Mouse (Mus musculus) hindbrain, embryonic 10.5 days (tissue): ENCODE results near the gene Myo9a. TPM values are rescaled to one million over a fixed set of nuclear protein-coding genes. Genes with fewer than 3 reads are reported as not detected.

Source experiments
- DNase-seq: peaks from one replicate; pipeline ENCODE4 v3.0.0-alpha.2; 2017; ENCODE audit warnings: low spot score
- H3K27ac ChIP-seq: fragments of 300-500 bp; sonication (generic); 2 replicates; pipeline ENCODE4 v1.5.1; 2016; ENCODE audit warnings: mild to moderate bottlenecking, moderate library complexity
- H3K27me3 ChIP-seq: fragments of 300-500 bp; sonication (generic); 2 replicates; pipeline ENCODE4 v1.6.1; 2016; ENCODE audit warnings: mild to moderate bottlenecking; ENCODE audit not compliant: poor library complexity, insufficient read depth, severe bottlenecking
- H3K36me3 ChIP-seq: fragments of 300-500 bp; sonication (generic); 2 replicates; pipeline ENCODE4 v1.6.1; 2016; ENCODE audit warnings: mild to moderate bottlenecking, moderate library complexity
- H3K4me1 ChIP-seq: fragments of 300-500 bp; sonication (generic); replicated peaks from 2 replicates; pipeline ENCODE4 v1.6.1; 2016; ENCODE audit warnings: mild to moderate bottlenecking
- H3K4me3 ChIP-seq: fragments of 300-500 bp; sonication (generic); 2 replicates; pipeline ENCODE4 v1.5.1; 2016; ENCODE audit warnings: mild to moderate bottlenecking, moderate library complexity
- H3K9me3 ChIP-seq: fragments of 300-500 bp; sonication (generic); 2 replicates; pipeline ENCODE4 v1.6.1; 2016; ENCODE audit warnings: mild to moderate bottlenecking, moderate library complexity
- WGBS: fragments of 180-500 bp; shearing (Covaris S2); methylation state at CpG from one replicate; pipeline ENCODE4 v1.1.7; 2016; 5-methylcytosine and 5-hydroxymethylcytosine counted together
- polyA plus RNA-seq: library from polyadenylated mRNA; unstranded; fragments of >200 nt; fragmentation: Nextera tagmentation; extraction: Ambion mirVana; gene quantifications from 2 replicates; pipeline ENCODE4 v1.2.1, GENCODE M21; 2016

Myo9a gene
- polyA plus RNA-seq, 1 experiment from 2014 or later = 11.8 TPM

DNA sequence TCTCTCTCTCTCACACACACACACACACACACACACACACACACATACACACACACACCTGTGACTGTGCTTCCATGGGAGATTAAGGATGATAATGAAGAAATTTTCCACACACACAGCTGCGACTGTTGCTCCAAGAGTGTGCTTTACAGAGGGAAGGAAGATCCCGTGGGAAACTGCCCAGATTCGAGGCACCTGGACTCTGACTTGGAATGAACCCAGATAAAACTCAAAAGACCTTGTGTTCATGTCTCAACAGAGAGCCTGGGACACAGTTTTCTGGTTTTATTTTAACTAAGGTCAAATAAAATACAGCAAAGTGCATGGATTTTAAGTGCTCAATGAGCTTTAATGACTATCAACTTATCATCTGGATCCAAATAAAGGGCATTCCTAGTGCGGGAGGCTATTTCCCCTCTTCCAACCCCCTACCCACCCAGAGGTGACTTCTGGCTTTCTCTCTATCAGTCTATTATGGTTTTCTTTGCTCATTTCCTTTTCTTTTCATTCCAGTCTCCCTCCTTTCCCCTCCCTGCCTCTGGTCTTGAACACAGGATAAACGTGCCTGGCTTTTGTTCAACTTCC, 191.9 kb downstream of the Myo9a start:
- no peaks in the 10 kb centered on the region for H3K27me3 ChIP-seq
- no peak overlapping the region for H3K4me3 ChIP-seq
- H3K27ac ChIP-seq = no peak overlapping the region
- 79% methylated on average over 5 of the region's 5 CpGs for WGBS
- H3K4me1 ChIP-seq = peaks cover 12% of the 10 kb centered on the region
- H3K9me3 ChIP-seq = no peaks in the 10 kb centered on the region
- no peaks in the 10 kb centered on the region for H3K36me3 ChIP-seq
- DNase-seq = no peak

DNA sequence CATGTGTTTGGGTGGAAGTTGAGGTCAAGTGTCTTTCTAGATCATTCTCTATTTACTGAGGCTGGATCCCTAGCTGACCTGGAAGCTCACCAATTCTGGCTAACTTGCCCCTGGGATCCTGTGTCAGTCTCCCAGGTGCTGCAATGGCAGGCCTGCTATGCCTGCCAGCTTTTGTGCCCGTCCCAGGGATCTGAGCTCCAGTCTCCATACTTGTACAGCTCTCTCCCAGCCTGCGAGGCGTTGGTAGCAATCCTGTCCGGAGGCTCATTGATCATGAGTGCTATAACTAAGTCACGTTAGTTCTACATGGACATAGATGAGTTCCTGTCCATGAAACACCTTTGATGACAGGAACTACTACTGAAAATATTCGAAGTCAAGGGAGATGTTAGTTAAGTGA, 193.1 kb downstream of the Myo9a start:
- H3K27me3 ChIP-seq = no peaks in the 10 kb centered on the region
- 91% methylated on average over 6 of the region's 6 CpGs for WGBS
- H3K36me3 ChIP-seq = no peaks in the 10 kb centered on the region
- no peak overlapping the region for H3K4me3 ChIP-seq
- H3K9me3 ChIP-seq = no peaks in the 10 kb centered on the region
- peaks cover 12% of the 10 kb centered on the region for H3K4me1 ChIP-seq
- H3K27ac ChIP-seq = no peak overlapping the region
- DNase-seq = no peak

DNA sequence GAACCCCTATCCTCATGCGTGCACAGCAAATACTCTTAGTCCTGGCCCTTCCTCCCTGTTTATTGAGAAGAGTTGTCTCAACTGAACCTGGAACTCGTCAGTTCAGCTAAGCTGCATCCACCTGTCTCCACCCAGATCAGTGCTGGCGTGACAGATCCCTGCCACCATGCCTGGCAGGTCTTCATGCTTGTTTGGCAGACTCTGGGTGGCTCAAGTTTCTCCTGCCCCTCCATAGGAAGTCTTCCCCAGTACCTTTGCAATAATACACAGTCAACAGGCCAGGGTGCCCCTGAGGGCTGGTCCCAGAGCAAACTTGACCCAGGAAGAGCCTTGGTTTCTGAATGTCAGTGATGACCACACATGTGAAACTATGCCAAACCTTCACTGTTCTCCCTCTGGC, 194.5 kb downstream of the Myo9a start:
- no peaks in the 10 kb centered on the region for H3K36me3 ChIP-seq
- H3K4me3 ChIP-seq = no peak overlapping the region
- H3K27me3 ChIP-seq = no peaks in the 10 kb centered on the region
- H3K4me1 ChIP-seq = peaks cover 12% of the 10 kb centered on the region
- WGBS = 73% methylated on average over 3 of the region's 3 CpGs
- DNase-seq = no peak
- H3K27ac ChIP-seq = no peak overlapping the region
- no peaks in the 10 kb centered on the region for H3K9me3 ChIP-seq

DNA sequence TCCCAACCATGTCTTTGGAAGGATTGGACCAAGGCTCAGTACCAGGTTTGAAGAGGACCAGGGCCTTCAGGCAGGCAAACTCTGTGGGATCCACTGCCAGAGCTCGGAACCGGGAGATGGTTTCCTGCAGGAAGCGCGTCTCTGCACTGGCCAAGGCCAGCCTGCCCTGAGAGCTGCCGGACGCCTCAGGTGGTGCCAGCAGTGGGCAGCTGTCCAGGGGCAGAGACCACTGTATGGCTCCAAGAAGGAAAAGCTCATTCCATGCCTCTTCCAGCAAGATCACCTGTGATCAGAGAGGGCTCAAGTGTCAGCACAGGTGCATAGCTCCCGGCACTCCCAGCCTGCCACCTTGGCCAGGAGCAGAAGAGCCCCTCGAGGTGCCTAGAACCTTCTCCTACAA, 196.6 kb downstream of the Myo9a start:
- no peak for DNase-seq
- no peaks in the 10 kb centered on the region for H3K27me3 ChIP-seq
- WGBS = 86% methylated on average over 8 of the region's 8 CpGs
- no peak overlapping the region for H3K4me3 ChIP-seq
- H3K36me3 ChIP-seq = no peaks in the 10 kb centered on the region
- H3K9me3 ChIP-seq = no peaks in the 10 kb centered on the region
- H3K27ac ChIP-seq = no peak overlapping the region
- H3K4me1 ChIP-seq = peaks cover 9% of the 10 kb centered on the region; the same call in 1 of the 2 replicates

DNA sequence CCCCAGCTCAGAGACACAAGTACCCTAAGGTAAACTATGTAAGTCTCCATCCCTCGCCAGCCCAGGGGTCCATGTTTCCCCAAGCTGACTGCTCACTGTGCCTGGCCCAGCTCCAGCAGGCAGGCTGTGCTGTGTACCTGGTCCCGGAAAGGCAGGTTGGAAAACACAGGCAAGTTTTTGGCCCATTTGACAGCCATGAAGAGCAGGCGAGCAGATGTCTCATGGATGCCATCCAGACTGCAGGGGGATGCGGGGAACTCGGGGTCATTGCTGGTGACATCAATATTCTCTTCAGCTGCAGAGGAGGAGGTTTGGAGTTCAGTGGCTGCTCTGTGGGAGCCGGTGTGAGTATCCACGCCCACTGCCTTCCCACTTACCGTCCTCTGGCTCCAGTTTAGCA, 197.5 kb downstream of the Myo9a start:
- 84% methylated on average over 8 of the region's 8 CpGs for WGBS
- peaks cover 14% of the 10 kb centered on the region for H3K4me1 ChIP-seq
- no peaks in the 10 kb centered on the region for H3K36me3 ChIP-seq
- no peaks in the 10 kb centered on the region for H3K27me3 ChIP-seq
- no peak for DNase-seq
- no peak overlapping the region for H3K4me3 ChIP-seq
- H3K27ac ChIP-seq = no peak overlapping the region
- H3K9me3 ChIP-seq = no peaks in the 10 kb centered on the region

DNA sequence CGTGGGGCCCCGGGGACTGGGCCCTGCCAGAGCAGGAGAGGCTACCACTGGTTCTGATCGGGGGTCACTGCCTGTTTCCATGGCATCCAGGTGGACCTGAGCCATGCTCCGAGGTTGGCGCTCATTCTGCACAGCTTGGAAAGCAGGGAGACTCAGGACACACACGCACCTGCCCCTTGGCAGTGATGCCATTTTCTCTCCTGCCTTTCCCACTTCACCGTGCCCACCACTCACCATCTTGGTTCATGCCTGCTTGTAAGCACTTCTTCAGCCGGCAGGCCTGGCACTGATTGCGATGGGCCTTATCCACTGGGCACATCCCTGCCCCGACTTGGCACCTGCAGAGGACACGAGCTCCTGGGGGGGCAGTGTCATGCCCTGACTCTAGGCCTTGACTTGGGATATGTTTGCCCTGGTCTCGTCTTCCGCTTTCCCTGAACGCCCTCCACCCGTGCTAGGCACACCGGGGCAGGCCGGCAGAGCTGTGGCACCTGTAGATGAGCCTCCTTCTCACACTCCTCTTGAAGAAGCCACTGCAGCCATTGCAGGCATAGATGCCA, 198.1 kb downstream of the Myo9a start:
- Histone ChIP-seq H3K4me3 (no peak overlapping the region), H3K36me3 (no peaks in the 10 kb centered on the region), H3K27ac (no peak overlapping the region), H3K27me3 (no peaks in the 10 kb centered on the region), H3K4me1 (peaks cover 11% of the 10 kb centered on the region), H3K9me3 (no peaks in the 10 kb centered on the region)
- 90% methylated on average over 17 of the region's 17 CpGs for WGBS
- no peak for DNase-seq

DNA sequence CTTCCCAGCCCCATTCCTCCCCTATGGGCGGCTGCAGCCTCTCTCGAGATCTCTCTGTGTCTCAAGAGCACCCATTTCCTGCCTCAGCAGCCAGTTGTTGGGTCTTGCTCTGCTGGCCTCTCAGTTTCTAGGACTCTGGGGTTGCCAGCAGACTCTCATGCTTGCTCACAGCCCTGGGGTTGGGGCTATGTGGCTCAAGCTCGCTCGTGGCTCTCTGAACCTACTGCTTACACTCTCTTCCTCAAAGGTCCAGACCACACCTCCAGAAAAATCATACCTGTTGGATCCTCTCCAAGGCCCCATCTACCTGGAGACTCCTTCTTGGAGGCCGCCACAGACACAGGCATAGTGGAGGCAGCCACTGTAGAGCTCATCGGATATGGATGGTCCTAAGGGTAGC, 198.8 kb downstream of the Myo9a start:
- DNase-seq = no peak
- no peak overlapping the region for H3K27ac ChIP-seq
- H3K9me3 ChIP-seq = no peaks in the 10 kb centered on the region
- 90% methylated on average over 6 of the region's 6 CpGs for WGBS
- H3K4me1 ChIP-seq = peaks cover 8% of the 10 kb centered on the region; the same call in 1 of the 2 replicates
- no peaks in the 10 kb centered on the region for H3K36me3 ChIP-seq
- H3K4me3 ChIP-seq = no peak overlapping the region
- H3K27me3 ChIP-seq = no peaks in the 10 kb centered on the region

DNA sequence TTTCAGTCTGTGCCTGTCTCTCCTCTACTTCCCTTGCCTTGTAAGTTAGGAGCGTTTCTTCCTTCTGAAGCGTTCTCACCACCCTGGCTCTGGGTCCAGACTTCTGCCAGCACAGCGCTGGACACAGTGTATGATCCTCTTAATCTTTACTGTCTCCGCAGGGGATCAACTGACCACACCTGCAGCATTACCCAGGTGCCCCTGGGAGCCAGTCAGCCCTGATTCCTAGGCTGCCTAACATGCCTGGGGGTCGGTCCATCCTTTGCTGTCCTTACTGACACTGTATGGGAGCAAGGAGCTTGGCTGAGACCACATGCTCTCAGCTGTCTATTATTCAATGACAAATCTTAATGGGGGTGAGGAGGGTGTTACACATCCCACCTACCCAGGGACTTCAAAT, 199.3 kb downstream of the Myo9a start:
- 90% methylated on average over 5 of the region's 5 CpGs for WGBS
- no peak overlapping the region for H3K4me3 ChIP-seq
- DNase-seq = no peak
- H3K4me1 ChIP-seq = peaks cover 7% of the 10 kb centered on the region; the same call in 1 of the 2 replicates
- H3K27ac ChIP-seq = no peak overlapping the region
- no peaks in the 10 kb centered on the region for H3K9me3 ChIP-seq
- H3K36me3 ChIP-seq = no peaks in the 10 kb centered on the region
- no peaks in the 10 kb centered on the region for H3K27me3 ChIP-seq

DNA sequence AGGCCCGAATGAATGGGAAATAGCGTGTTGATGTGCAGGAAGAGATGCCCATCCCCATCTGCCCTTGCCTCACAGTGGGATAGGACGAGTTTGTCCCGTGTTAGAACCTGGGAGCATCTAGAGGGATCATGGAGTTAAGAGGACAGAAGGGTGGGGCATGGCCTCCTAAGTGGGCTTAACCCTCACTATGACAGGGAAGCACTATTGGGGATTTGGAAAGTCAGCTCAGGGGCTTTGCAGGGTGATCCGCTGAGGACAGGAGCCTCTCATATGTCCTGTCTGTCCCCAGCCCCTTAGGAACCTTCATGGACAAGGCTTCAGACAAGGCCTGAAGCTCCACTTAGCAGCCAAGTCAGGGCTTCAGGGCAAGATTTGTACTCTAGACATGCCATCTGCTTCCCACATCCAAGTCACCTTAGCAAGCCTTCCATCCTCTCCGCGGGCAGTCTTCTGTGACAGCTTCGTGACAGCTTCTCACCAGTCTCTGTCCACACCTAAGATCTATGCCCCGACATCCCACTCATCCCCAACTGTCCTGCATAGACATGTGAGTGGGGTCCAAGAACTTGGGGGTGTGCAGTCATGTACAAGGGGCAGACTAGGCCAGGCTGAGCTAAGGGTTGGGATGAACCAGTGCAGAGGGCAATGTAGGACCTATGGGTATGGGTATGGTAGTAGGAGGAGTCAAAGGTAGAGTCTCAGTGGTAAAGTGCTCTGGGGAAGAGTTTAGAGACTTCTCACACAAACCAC, 200.5 kb downstream of the Myo9a start:
- Histone ChIP-seq H3K4me1 (peaks cover 15% of the 10 kb centered on the region; the same call in 1 of the 2 replicates), H3K4me3 (no peak overlapping the region), H3K27ac (peak overlapping the region; percentile 12; the same call in 1 of the 2 replicates), H3K36me3 (no peaks in the 10 kb centered on the region), H3K9me3 (no peaks in the 10 kb centered on the region), H3K27me3 (no peaks in the 10 kb centered on the region)
- no peak for DNase-seq
- WGBS = 91% methylated on average over 9 of the region's 9 CpGs

DNA sequence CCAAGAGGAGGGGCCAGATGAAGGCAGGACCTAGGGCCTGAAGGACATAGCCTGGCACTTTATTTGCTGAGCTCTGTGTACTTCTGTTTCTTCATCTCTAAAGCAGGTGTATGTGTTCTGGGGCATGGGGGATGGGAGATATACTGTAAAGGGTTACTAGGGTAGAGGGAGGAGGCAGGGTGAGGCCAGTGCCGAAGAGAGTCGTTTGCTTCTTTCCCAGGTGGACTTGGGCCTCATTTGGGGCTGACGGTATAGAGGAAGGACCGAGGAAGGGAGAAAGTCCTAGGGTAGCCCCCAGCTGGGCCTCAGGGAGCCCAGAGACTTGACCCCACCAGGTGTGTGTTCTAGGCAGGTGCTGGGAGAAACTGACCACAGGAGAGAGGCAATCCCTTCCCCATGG, 201.2 kb downstream of the Myo9a start:
- H3K4me1 ChIP-seq = peaks cover 15% of the 10 kb centered on the region; the same call in 1 of the 2 replicates
- DNase-seq = no peak
- H3K27me3 ChIP-seq = no peaks in the 10 kb centered on the region
- H3K36me3 ChIP-seq = no peaks in the 10 kb centered on the region
- no peak overlapping the region for H3K27ac ChIP-seq
- 88% methylated on average over 4 of the region's 4 CpGs for WGBS
- no peaks in the 10 kb centered on the region for H3K9me3 ChIP-seq
- no peak overlapping the region for H3K4me3 ChIP-seq

DNA sequence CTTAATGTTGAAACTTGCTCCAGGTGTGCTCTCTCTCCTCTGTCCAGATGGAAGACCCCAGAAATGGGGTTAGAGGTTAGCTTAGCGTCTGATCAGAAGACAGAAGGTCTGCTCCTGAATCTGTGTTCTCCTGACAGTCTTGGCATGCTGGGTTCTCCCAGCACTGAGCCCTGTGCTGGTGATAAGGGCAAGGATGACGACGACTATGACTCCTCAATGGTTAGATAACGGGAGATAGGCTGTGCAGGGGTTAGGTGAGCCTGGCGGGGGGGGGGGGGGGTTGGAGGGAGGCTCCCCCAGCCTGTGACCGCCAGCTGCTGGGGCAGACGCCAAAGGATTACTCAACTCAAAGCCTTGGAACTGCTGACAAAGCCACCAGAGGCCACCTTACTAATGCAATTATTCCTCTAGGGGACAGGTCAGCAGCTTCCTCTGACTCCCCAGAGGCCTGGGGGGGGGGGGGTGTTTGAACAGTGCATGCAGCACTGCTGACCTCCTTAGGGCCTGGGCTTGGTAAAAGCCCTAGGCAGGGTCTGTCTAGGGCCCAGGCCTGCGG, 201.9 kb downstream of the Myo9a start:
- no peak for DNase-seq
- Histone ChIP-seq H3K4me3 (no peak overlapping the region), H3K27ac (peak overlapping the region; percentile 62; the same call in 1 of the 2 replicates), H3K9me3 (no peaks in the 10 kb centered on the region), H3K4me1 (peaks cover 15% of the 10 kb centered on the region; the same call in 1 of the 2 replicates), H3K36me3 (no peaks in the 10 kb centered on the region), H3K27me3 (no peaks in the 10 kb centered on the region)
- WGBS = 66% methylated on average over 8 of the region's 8 CpGs

DNA sequence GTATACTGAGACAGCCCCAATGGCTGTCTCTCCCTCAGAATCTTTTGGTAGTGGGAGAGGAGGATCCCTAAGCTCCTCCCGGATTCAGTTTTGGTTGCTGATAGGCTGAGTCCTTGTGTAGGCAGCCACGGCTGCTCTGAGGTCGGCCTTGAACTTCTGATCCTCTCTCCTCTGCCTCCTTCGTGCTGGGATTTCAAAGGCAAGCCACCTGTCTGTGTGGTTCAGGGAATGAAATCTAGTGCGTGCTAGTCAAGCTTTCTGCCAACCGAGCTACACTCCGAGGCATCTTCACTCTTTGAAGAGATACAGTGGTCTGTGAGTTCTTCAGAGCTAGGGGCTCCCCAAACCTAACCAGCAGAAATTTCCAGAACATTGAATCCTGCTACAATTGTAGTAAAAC, 202.9 kb downstream of the Myo9a start:
- 82% methylated on average over 7 of the region's 7 CpGs for WGBS
- H3K27me3 ChIP-seq = no peaks in the 10 kb centered on the region
- H3K27ac ChIP-seq = peak overlapping the region; percentile 62; the same call in 1 of the 2 replicates
- H3K4me3 ChIP-seq = no peak overlapping the region
- no peak for DNase-seq
- no peaks in the 10 kb centered on the region for H3K9me3 ChIP-seq
- H3K4me1 ChIP-seq = peaks cover 15% of the 10 kb centered on the region; the same call in 1 of the 2 replicates
- no peaks in the 10 kb centered on the region for H3K36me3 ChIP-seq

DNA sequence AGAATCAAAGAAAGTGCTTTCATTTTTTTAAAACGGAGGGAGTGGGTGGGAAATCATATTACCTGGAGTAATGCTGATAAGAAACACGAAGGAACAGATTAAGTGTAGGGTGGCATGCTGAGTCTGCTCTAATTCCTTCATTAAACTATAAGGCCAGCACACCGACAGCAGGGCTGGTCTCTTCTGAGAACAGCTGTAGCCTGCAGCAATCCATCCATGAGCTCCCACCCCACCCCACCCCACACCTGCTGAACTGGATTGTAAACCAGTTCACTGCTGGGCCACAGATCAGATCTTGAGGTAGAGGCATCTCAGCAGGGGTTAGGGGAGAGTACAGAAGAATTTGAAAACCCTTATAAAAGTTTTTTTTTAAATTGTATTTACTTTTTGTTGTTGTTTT, 204.5 kb downstream of the Myo9a start:
- 76% methylated on average over 3 of the region's 3 CpGs for WGBS
- Histone ChIP-seq H3K27ac (no peak overlapping the region), H3K9me3 (no peaks in the 10 kb centered on the region), H3K36me3 (no peaks in the 10 kb centered on the region), H3K4me3 (no peak overlapping the region), H3K4me1 (peaks cover 15% of the 10 kb centered on the region; the same call in 1 of the 2 replicates), H3K27me3 (no peaks in the 10 kb centered on the region)
- no peak for DNase-seq
